Mouse (Mus musculus) midbrain, postnatal 0 days (tissue): Measurements from ENCODE around the gene Nkx2-1. TPM values are rescaled to one million over a fixed set of nuclear protein-coding genes. Genes with fewer than 3 reads are reported as not detected.

Source experiments
- ATAC-seq: fragments of 200-750 bp; cut with Nextera tagmentation; 2 replicates; pipeline ENCODE4 v1.8.0; 2017; ENCODE audit warnings: moderate number of reproducible peaks, mild to moderate bottlenecking, moderate TSS enrichment, moderate library complexity; ENCODE audit not compliant: low FRiP score
- DNase-seq: peaks from one replicate; pipeline ENCODE4 v3.0.0-alpha.2; 2015; ENCODE audit warnings: low spot score
- H3K27ac ChIP-seq: fragments of 300-500 bp; sonication (generic); 2 replicates; pipeline ENCODE4 v1.5.1; 2014; ENCODE audit warnings: low read depth, mild to moderate bottlenecking, low read length, mixed read lengths
- H3K27me3 ChIP-seq: fragments of 300-500 bp; sonication (generic); 2 replicates; pipeline ENCODE4 v1.6.1; 2014; ENCODE audit warnings: low read length, control low read depth, mixed read lengths; ENCODE audit not compliant: insufficient read depth
- H3K36me3 ChIP-seq: fragments of 300-500 bp; sonication (generic); 2 replicates; pipeline ENCODE4 v1.6.1; 2014; ENCODE audit warnings: low read length, control low read depth, mixed read lengths; ENCODE audit not compliant: insufficient read depth
- H3K4me1 ChIP-seq: fragments of 300-500 bp; sonication (generic); 2 replicates; pipeline ENCODE4 v1.6.1; 2014; ENCODE audit warnings: mild to moderate bottlenecking, control low read depth, antibody characterized with exemption, low read length, mixed read lengths; ENCODE audit not compliant: insufficient read depth
- H3K4me2 ChIP-seq: fragments of 300-500 bp; sonication (generic); 2 replicates; pipeline ENCODE4 v1.6.1; 2014; ENCODE audit warnings: low read depth, mild to moderate bottlenecking, low read length, mixed read lengths; ENCODE audit not compliant: poor library complexity, severe bottlenecking
- H3K4me3 ChIP-seq: fragments of 300-500 bp; sonication (generic); 2 replicates; pipeline ENCODE4 v1.5.1; 2014; ENCODE audit warnings: low read depth, mild to moderate bottlenecking, low read length, moderate library complexity
- H3K9ac ChIP-seq: fragments of 300-500 bp; sonication (generic); replicated peaks from 2 replicates; pipeline ENCODE4 v1.6.1; 2014; ENCODE audit warnings: mild to moderate bottlenecking, low read length, moderate library complexity, mixed read lengths; ENCODE audit not compliant: poor library complexity, severe bottlenecking
- H3K9me3 ChIP-seq: fragments of 300-500 bp; sonication (generic); 2 replicates; pipeline ENCODE4 v1.6.1; 2016; ENCODE audit warnings: low read length, control low read depth
- CTCF ChIP-seq: IDR thresholded peaks from 2 replicates; pipeline ENCODE4 v1.5.1; 2016; ENCODE audit warnings: antibody characterized with exemption, mild to moderate bottlenecking
- WGBS: fragments of 180-500 bp; shearing (Covaris S2); extraction: QIAGEN DNeasy Blood & Tissue Kit; methylation state at CpG from one replicate; pipeline ENCODE4 v1.1.7; 2014; 5-methylcytosine and 5-hydroxymethylcytosine counted together
- polyA plus RNA-seq: library from polyadenylated mRNA; unstranded; fragments of >200 nt; fragmentation: Nextera tagmentation; extraction: Ambion mirVana; gene quantifications from 2 replicates; pipeline ENCODE4 v1.2.1, GENCODE M21; 2015
- total RNA-seq: library from RNA; depleted of rRNA; stranded (reverse); fragments of >200 nt; gene quantifications from 2 replicates; pipeline ENCODE4 v1.2.3, GENCODE M21; 2014

Nkx2-1 gene
- total and polyA plus RNA-seq, 2 experiments from 2014 or later = 1.6 to 7.6 TPM

GRCm38 (mm10) chr12:56536174-56536883 is 379 bp downstream of the Nkx2-1 start:
- no peak overlapping the region for H3K4me3 ChIP-seq
- no peak for DNase-seq

GRCm38 (mm10) chr12:56535411-56536173 is 1.1 kb downstream of the Nkx2-1 start:
- 1% methylated on average over 31 of the region's 36 CpGs for WGBS
- Histone ChIP-seq H3K27ac (no peak overlapping the region), H3K27me3 (peaks cover 90% of the 10 kb centered on the region), H3K4me2 (no peak overlapping the region), H3K4me1 (0 out of 2 replicates have a peak, but pooled peaks cover 2% of the 10 kb centered on the region), H3K9ac (no peak overlapping the region), H3K4me3 (peak overlapping the region; percentile 3; the same call in 1 of the 2 replicates), H3K36me3 (no peaks in the 10 kb centered on the region), H3K9me3 (no peaks in the 10 kb centered on the region)
- no peak for TF ChIP-seq CTCF
- DNase-seq = no peak
- ATAC-seq = no peak

More at GRCm38 (mm10) chr12:56536174-56536883, 379 bp downstream of the Nkx2-1 start:
- WGBS = under 1% methylated on average over 44 of the region's 44 CpGs
- Histone ChIP-seq H3K9me3 (no peaks in the 10 kb centered on the region), H3K9ac (no peak overlapping the region), H3K27me3 (peaks cover 89% of the 10 kb centered on the region), H3K27ac (no peak overlapping the region), H3K4me2 (no peak overlapping the region), H3K36me3 (no peaks in the 10 kb centered on the region), H3K4me1 (0 out of 2 replicates have a peak, but pooled peaks cover 2% of the 10 kb centered on the region)
- no peak for TF ChIP-seq CTCF
- ATAC-seq = no peak

- Histone ChIP-seq H3K27me3 (peaks cover 91% of the 10 kb centered on the region), H3K4me3 (peak overlapping the region; percentile 20), H3K9me3 (no peaks in the 10 kb centered on the region), H3K36me3 (no peaks in the 10 kb centered on the region), H3K4me2 (peak overlapping the region; percentile 30), H3K9ac (no peak overlapping the region), H3K4me1 (0 out of 2 replicates have a peak, but pooled peaks cover 2% of the 10 kb centered on the region), H3K27ac (no peak overlapping the region)
- no peak for DNase-seq
- TF ChIP-seq CTCF = no peak
- ATAC-seq = 0 out of 2 replicates have a peak, but pooled peaks have one; percentile 10
- WGBS = under 1% methylated on average over 62 of the region's 62 CpGs
These were observed 1.9 kb downstream of the Nkx2-1 start for GRCm38 (mm10) chr12:56534651-56535326.

- peaks cover 91% of the 10 kb centered on the region for H3K27me3 ChIP-seq
- H3K4me1 ChIP-seq = 0 out of 2 replicates have a peak, but pooled peaks cover 2% of the 10 kb centered on the region
- H3K9ac ChIP-seq = no peak overlapping the region
- H3K27ac ChIP-seq = no peak overlapping the region
- WGBS = under 1% methylated on average over 24 of the region's 24 CpGs
- H3K4me3 ChIP-seq = peak overlapping the region; percentile 20
- H3K4me2 ChIP-seq = peak overlapping the region; percentile 30; the same call in 1 of the 2 replicates
- no peaks in the 10 kb centered on the region for H3K9me3 ChIP-seq
- H3K36me3 ChIP-seq = no peaks in the 10 kb centered on the region
- DNase-seq (no peak), ATAC-seq (no peak)
- TF ChIP-seq CTCF = no peak
These were observed 2.4 kb downstream of the Nkx2-1 start for GRCm38 (mm10) chr12:56534311-56534650.

GRCm38 (mm10) chr12:56533501-56534310 is 3.0 kb downstream of the Nkx2-1 start:
- 0 out of 2 replicates have a peak, but pooled peaks cover 2% of the 10 kb centered on the region for H3K4me1 ChIP-seq
- WGBS = under 1% methylated on average over 52 of the region's 54 CpGs
- H3K4me2 ChIP-seq = no peak overlapping the region
- no peaks in the 10 kb centered on the region for H3K9me3 ChIP-seq
- no peak overlapping the region for H3K9ac ChIP-seq
- DNase-seq (no peak), ATAC-seq (no peak)
- TF ChIP-seq CTCF = no peak
- H3K36me3 ChIP-seq = no peaks in the 10 kb centered on the region
- H3K27ac ChIP-seq = no peak overlapping the region
- peaks cover 89% of the 10 kb centered on the region for H3K27me3 ChIP-seq
- peak overlapping the region; percentile 14; the same call in 1 of the 2 replicates for H3K4me3 ChIP-seq
